Mouse (Mus musculus) kidney, embryonic 16.5 days (tissue): ENCODE data around the gene Cdc42bpg. TPM values are rescaled to one million over a fixed set of nuclear protein-coding genes. Genes with fewer than 3 reads are reported as not detected.
"Not testable (repeated sequence)": the region's sequence is repeated elsewhere in the genome, so short reads cannot be mapped to it uniquely, and the experiment has no call there.

ENCODE experiments used
- ATAC-seq: fragments of 200-750 bp; cut with Nextera tagmentation; 2 replicates; pipeline ENCODE4 v1.8.0; 2017; ENCODE audit warnings: moderate TSS enrichment; ENCODE audit not compliant: low FRiP score, low TSS enrichment
- H3K27ac ChIP-seq: fragments of 300-500 bp; sonication (generic); 2 replicates; pipeline ENCODE4 v1.5.1; 2014; ENCODE audit warnings: low read length
- H3K27me3 ChIP-seq: fragments of 300-500 bp; sonication (generic); 2 replicates; pipeline ENCODE4 v1.6.1; 2014; ENCODE audit warnings: low read length, control low read depth, mixed read lengths; ENCODE audit not compliant: insufficient read depth
- H3K36me3 ChIP-seq: fragments of 300-500 bp; sonication (generic); 2 replicates; pipeline ENCODE4 v1.6.1; 2014; ENCODE audit warnings: low read length, control low read depth, mixed read lengths; ENCODE audit not compliant: insufficient read depth
- H3K4me1 ChIP-seq: fragments of 300-500 bp; sonication (generic); 2 replicates; pipeline ENCODE4 v1.6.1; 2014; ENCODE audit warnings: low read length, control low read depth, mixed read lengths; ENCODE audit not compliant: insufficient read depth
- H3K4me2 ChIP-seq: fragments of 300-500 bp; sonication (generic); replicated peaks from 2 replicates; pipeline ENCODE4 v1.6.1; 2014; ENCODE audit warnings: low read depth, low read length
- H3K4me3 ChIP-seq: fragments of 300-500 bp; sonication (generic); 2 replicates; pipeline ENCODE4 v1.5.1; 2014; ENCODE audit warnings: mild to moderate bottlenecking, low read length
- H3K9ac ChIP-seq: fragments of 300-500 bp; sonication (generic); replicated peaks from 2 replicates; pipeline ENCODE4 v1.6.1; 2014; ENCODE audit warnings: low read length
- H3K9me3 ChIP-seq: fragments of 300-500 bp; sonication (generic); 2 replicates; pipeline ENCODE4 v1.6.1; 2016; ENCODE audit warnings: low read length, control low read depth
- WGBS: fragments of 180-500 bp; shearing (Covaris S2); extraction: QIAGEN DNeasy Blood & Tissue Kit; methylation state at CpG from one replicate; pipeline ENCODE4 v1.1.7; 2014; 5-methylcytosine and 5-hydroxymethylcytosine counted together
- polyA plus RNA-seq: library from polyadenylated mRNA; unstranded; fragments of >200 nt; fragmentation: Nextera tagmentation; extraction: Ambion mirVana; gene quantifications from 2 replicates; pipeline ENCODE4 v1.2.1, GENCODE M21; 2015

Cdc42bpg gene
- polyA plus RNA-seq, 1 experiment from 2014 or later: 1.5 TPM

- peaks cover 1% of the 10 kb centered on the region; the same call in 1 of the 2 replicates for H3K36me3 ChIP-seq
- H3K27ac ChIP-seq: no peak overlapping the region
- no peak overlapping the region for H3K9ac ChIP-seq
- H3K4me1 ChIP-seq: peaks cover 14% of the 10 kb centered on the region
- H3K4me2 ChIP-seq: no peak overlapping the region
- H3K27me3 ChIP-seq: no peaks in the 10 kb centered on the region
- no peaks in the 10 kb centered on the region for H3K9me3 ChIP-seq
- peak; percentile 77 for ATAC-seq
- H3K4me3 ChIP-seq: no peak overlapping the region
- 21% methylated on average over 5 of the region's 5 CpGs for WGBS
These were observed 1.3 kb upstream of the Cdc42bpg start for GRCm38 (mm10) chr19:6304787-6305516.

GRCm38 (mm10) chr19:6305517-6306115 is 640 bp upstream of the Cdc42bpg start:
- ATAC-seq: no peak
- Histone ChIP-seq H3K4me2 (peak overlapping the region; percentile 66), H3K9me3 (no peaks in the 10 kb centered on the region), H3K9ac (peak overlapping the region; percentile 85), H3K36me3 (no peaks in the 10 kb centered on the region; the same call in 1 of the 2 replicates), H3K27ac (peak overlapping the region; percentile 87), H3K4me3 (peak overlapping the region; percentile 70), H3K27me3 (no peaks in the 10 kb centered on the region), H3K4me1 (peaks cover 14% of the 10 kb centered on the region)
- WGBS: 55% methylated on average over 8 of the region's 8 CpGs

GRCm38 (mm10) chr19:6306586-6306985 is 330 bp downstream of the Cdc42bpg start:
- Histone ChIP-seq H3K4me1 (peaks cover 14% of the 10 kb centered on the region), H3K4me3 (peak overlapping the region; percentile 70), H3K27ac (peak overlapping the region; percentile 87), H3K4me2 (peak overlapping the region; percentile 66), H3K9ac (peak overlapping the region; percentile 85), H3K36me3 (no peaks in the 10 kb centered on the region; the same call in 1 of the 2 replicates), H3K9me3 (no peaks in the 10 kb centered on the region), H3K27me3 (no peaks in the 10 kb centered on the region)
- peak; percentile 63 for ATAC-seq
- 1% methylated on average over 32 of the region's 34 CpGs for WGBS

GRCm38 (mm10) chr19:6307733-6308531 is 1.7 kb downstream of the Cdc42bpg start:
- Histone ChIP-seq H3K27ac (no peak overlapping the region), H3K36me3 (peaks cover 7% of the 10 kb centered on the region; the same call in 1 of the 2 replicates), H3K4me3 (no peak overlapping the region), H3K9me3 (no peaks in the 10 kb centered on the region), H3K9ac (0 out of 2 replicates have a peak overlapping the region, but pooled peaks have one; percentile 6), H3K4me1 (peaks cover 14% of the 10 kb centered on the region), H3K4me2 (peak overlapping the region; percentile 66; the same call in 1 of the 2 replicates), H3K27me3 (no peaks in the 10 kb centered on the region)
- WGBS: 80% methylated on average over 9 of the region's 9 CpGs
- ATAC-seq: no peak

- H3K36me3 ChIP-seq: peaks cover 23% of the 10 kb centered on the region
- H3K4me1 ChIP-seq: peaks cover 14% of the 10 kb centered on the region
- H3K27me3 ChIP-seq: no peaks in the 10 kb centered on the region
- H3K4me3 ChIP-seq: no peak overlapping the region
- WGBS: 91% methylated on average over 5 of the region's 5 CpGs
- ATAC-seq: no peak
- H3K4me2 ChIP-seq: no peak overlapping the region
- H3K9ac ChIP-seq: no peak overlapping the region
- H3K9me3 ChIP-seq: no peaks in the 10 kb centered on the region
- no peak overlapping the region for H3K27ac ChIP-seq
These were observed 3.9 kb downstream of the Cdc42bpg start for GRCm38 (mm10) chr19:6310181-6310580.

- H3K9me3 ChIP-seq, H3K27ac ChIP-seq, ATAC-seq, H3K4me3 ChIP-seq, H3K4me1 ChIP-seq, H3K9ac ChIP-seq, H3K27me3 ChIP-seq, H3K4me2 ChIP-seq: not testable (repeated sequence)
- 85% methylated on average over 3 of the region's 3 CpGs for WGBS
- H3K36me3 ChIP-seq: peaks cover 35% of the 10 kb centered on the region
These were observed 5.5 kb downstream of the Cdc42bpg start for GRCm38 (mm10) chr19:6311783-6312182.

- WGBS: 92% methylated on average over 8 of the region's 8 CpGs
- H3K9ac ChIP-seq: no peak overlapping the region
- H3K27me3 ChIP-seq: no peaks in the 10 kb centered on the region
- no peaks in the 10 kb centered on the region for H3K4me1 ChIP-seq
- H3K27ac ChIP-seq: no peak overlapping the region
- peaks cover 52% of the 10 kb centered on the region for H3K36me3 ChIP-seq
- no peak overlapping the region for H3K4me3 ChIP-seq
- no peak for ATAC-seq
- no peak overlapping the region for H3K4me2 ChIP-seq
- no peaks in the 10 kb centered on the region for H3K9me3 ChIP-seq
These were observed 7.5 kb downstream of the Cdc42bpg start for GRCm38 (mm10) chr19:6313796-6314195.

GRCm38 (mm10) chr19:6314513-6314912 is 8.3 kb downstream of the Cdc42bpg start:
- H3K4me2 ChIP-seq: no peak overlapping the region
- 70% methylated on average over 8 of the region's 8 CpGs for WGBS
- H3K27ac ChIP-seq: no peak overlapping the region
- no peaks in the 10 kb centered on the region for H3K9me3 ChIP-seq
- H3K27me3 ChIP-seq: no peaks in the 10 kb centered on the region
- no peak for ATAC-seq
- H3K4me3 ChIP-seq: no peak overlapping the region
- H3K9ac ChIP-seq: no peak overlapping the region
- peaks cover 57% of the 10 kb centered on the region for H3K36me3 ChIP-seq
- H3K4me1 ChIP-seq: no peaks in the 10 kb centered on the region

GRCm38 (mm10) chr19:6315573-6315972 is 9.3 kb downstream of the Cdc42bpg start:
- no peaks in the 10 kb centered on the region for H3K4me1 ChIP-seq
- H3K36me3 ChIP-seq: peaks cover 65% of the 10 kb centered on the region
- H3K9ac ChIP-seq: no peak overlapping the region
- H3K4me2 ChIP-seq: no peak overlapping the region
- ATAC-seq: no peak
- no peaks in the 10 kb centered on the region for H3K9me3 ChIP-seq
- H3K27me3 ChIP-seq: no peaks in the 10 kb centered on the region
- H3K4me3 ChIP-seq: no peak overlapping the region
- WGBS: 74% methylated on average over 14 of the region's 14 CpGs
- H3K27ac ChIP-seq: no peak overlapping the region
